Mouse (Mus musculus): ENCODE measurements around the gene Ndufa5. TPM values are rescaled to one million over a fixed set of nuclear protein-coding genes. Genes with fewer than 3 reads are reported as not detected.

Gene Ndufa5
- polyA plus RNA-seq, 1 experiment, result 24.9 TPM

- no peaks in the 10 kb centered on the region for H3K4me1 ChIP-seq (ENCODE audit: control insufficient read depth, insufficient read depth, low read length)
- no peak overlapping the region for H3K27ac ChIP-seq (ENCODE audit: insufficient read depth, low read depth, low read length)
- TF ChIP-seq POLR2A (IDR thresholded peaks at IDR 0.05; ENCODE audit: low read depth, low read length) (no peak), CTCF (conservative IDR thresholded peaks at IDR 0.05; ENCODE audit: insufficient read depth, insufficient read length, low read depth, low read length) (no peak)
- H3K4me3 ChIP-seq (ENCODE audit: insufficient read depth, low read depth, low read length), result no peak overlapping the region
- H3K27me3 ChIP-seq (replicated peaks; ENCODE audit: control insufficient read depth, insufficient read depth, low read length), result no peaks in the 10 kb centered on the region
- 80% methylated on average over 1 of the region's 1 CpGs for WGBS
- no peaks in the 10 kb centered on the region for H3K36me3 ChIP-seq (ENCODE audit: control insufficient read depth, insufficient read depth, low read length)
- no peak for DNase-seq
Observed at GRCm38 (mm10) chr6:24470571-24471132, 57.2 kb downstream of the Ndufa5 start.

- H3K27ac ChIP-seq (ENCODE audit: insufficient read depth, low read depth, low read length), result no peak overlapping the region
- H3K27me3 ChIP-seq (replicated peaks; ENCODE audit: control insufficient read depth, insufficient read depth, low read length), result no peaks in the 10 kb centered on the region
- no peaks in the 10 kb centered on the region for H3K4me1 ChIP-seq (ENCODE audit: control insufficient read depth, insufficient read depth, low read length)
- no peak for TF ChIP-seq CTCF (conservative IDR thresholded peaks at IDR 0.05; ENCODE audit: insufficient read depth, insufficient read length, low read depth, low read length)
- no peak for TF ChIP-seq POLR2A (IDR thresholded peaks at IDR 0.05; ENCODE audit: low read depth, low read length)
- no peaks in the 10 kb centered on the region for H3K36me3 ChIP-seq (ENCODE audit: control insufficient read depth, insufficient read depth, low read length)
- no peak overlapping the region for H3K4me3 ChIP-seq (ENCODE audit: insufficient read depth, low read depth, low read length)
- DNase-seq, result no peak
- WGBS, result 92% methylated on average over 2 of the region's 2 CpGs
Observed at GRCm38 (mm10) chr6:24470135-24470534, 57.7 kb downstream of the Ndufa5 start.

Other genes starting within 250 kb of the Ndufa5 start
- gene Iqub, start 12.9 kb downstream of the Ndufa5 start, polyA plus RNA-seq (2012; rRNA removed), result 0.03 TPM in 1 of 2 replicates, not detected in the other
- 2.6 and 3.8 TPM in 2 replicates for gene Asb15, start 131 bp upstream of the Ndufa5 start, polyA plus RNA-seq (2012; rRNA removed)
- 1.1 TPM in 1 of 2 replicates, not detected in the other for gene Lmod2, start 69.7 kb upstream of the Ndufa5 start, polyA plus RNA-seq (2012; rRNA removed)
- gene Wasl, start 137.0 kb upstream of the Ndufa5 start, polyA plus RNA-seq (2012; rRNA removed), result 39.3 and 73.3 TPM in 2 replicates
- not detected in 2 replicates for gene Hyal6, start 205.2 kb upstream of the Ndufa5 start, polyA plus RNA-seq (2012; rRNA removed)
- not detected in 2 replicates for gene Hyal4, start 220.3 kb upstream of the Ndufa5 start, polyA plus RNA-seq (2012; rRNA removed)